Mouse (Mus musculus) layer of hippocampus, adult 18-20 months (tissue): ENCODE results near the gene Trp63. TPM values are rescaled to one million over a fixed set of nuclear protein-coding genes. Genes with fewer than 3 reads are reported as not detected.

Source experiments
- DNase-seq, 2 experiments: peaks; one replicate each; pipeline ENCODE4 v3.0.0; 2022; ENCODE audit warnings: low spot score in 2 of 2
- total RNA-seq, 2 experiments: library from RNA; stranded (reverse); gene quantifications; 2 replicates each; pipeline ENCODE4 v1.2.3; 2021

Trp63 gene
- total RNA-seq, 2 experiments from 2014 or later = 1.7 to 2.1 TPM

DNA sequence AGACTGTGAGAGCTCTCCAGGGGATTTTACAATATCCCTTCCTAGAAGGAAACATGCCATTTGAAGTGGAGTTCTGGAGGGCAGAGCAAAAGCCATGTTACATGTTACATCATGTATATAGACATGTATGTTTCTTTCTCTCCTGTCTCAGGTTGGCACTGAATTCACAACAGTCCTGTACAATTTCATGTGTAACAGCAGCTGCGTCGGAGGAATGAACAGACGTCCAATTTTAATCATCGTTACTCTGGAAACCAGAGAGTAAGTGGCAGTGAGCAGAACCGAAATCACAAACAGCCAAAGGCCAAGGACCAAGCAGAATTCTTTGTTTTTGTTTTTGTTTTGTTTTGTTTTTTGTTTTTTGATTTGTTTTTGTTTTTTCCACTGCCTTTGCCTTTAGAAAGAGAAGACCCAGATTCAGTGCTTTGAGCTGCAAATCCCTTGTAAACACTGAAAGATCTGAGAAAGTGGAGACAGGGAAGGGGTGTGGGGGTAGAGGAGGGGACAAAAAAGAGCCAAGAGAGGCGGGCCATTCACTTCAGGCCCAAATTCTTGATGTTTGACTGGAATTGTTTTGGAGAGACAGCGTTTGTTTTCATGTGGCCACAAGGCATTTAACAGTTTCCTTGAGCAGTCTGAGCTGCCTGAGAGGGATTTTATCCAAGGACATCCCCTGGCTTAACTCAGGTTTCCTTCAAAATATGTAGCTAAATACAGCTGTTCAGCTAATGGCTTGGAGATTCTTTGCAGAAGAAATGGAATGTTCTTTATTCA lies 181.7 kb downstream of the Trp63 start:
- DNase-seq = peak; percentile 8 to 70

DNA sequence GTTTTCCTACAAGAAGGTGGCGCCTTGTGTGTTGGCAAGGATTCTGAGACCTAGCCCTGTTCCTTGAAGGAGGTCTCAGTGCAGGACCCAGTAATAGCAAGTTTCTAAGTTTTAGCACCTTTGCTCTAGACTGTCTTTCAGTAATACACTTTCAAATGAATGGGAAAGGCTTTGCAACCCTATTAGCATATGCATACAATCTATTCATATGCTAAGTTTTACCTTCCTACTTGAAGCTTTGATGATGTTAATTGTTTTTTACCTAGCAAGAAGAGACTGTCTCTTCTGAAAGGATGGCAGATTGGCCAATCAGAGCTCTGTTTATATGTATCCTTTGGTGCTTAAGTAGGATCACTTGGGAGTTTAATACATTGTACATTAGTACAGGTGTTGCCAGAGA lies 187.9 kb downstream of the Trp63 start:
- DNase-seq = no peak

DNA sequence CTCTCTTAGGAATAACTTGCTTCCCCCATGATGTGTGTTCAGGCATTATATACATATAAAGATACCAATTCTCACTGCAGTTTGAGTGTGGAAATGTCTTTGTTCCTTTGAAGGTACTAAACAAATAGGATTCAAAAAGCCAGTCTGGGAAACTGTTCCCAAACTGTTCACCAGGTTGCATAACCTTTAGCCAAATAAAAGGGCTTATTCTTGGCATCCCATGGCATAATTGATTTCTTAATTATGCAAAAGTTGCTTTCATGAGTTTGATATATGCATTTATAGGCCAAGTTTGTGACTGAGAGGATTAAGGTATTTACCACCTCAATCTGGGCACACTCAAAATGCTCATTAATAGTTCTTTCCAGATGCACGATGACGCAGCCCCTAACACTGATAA lies 192.1 kb downstream of the Trp63 start:
- DNase-seq = no peak

DNA sequence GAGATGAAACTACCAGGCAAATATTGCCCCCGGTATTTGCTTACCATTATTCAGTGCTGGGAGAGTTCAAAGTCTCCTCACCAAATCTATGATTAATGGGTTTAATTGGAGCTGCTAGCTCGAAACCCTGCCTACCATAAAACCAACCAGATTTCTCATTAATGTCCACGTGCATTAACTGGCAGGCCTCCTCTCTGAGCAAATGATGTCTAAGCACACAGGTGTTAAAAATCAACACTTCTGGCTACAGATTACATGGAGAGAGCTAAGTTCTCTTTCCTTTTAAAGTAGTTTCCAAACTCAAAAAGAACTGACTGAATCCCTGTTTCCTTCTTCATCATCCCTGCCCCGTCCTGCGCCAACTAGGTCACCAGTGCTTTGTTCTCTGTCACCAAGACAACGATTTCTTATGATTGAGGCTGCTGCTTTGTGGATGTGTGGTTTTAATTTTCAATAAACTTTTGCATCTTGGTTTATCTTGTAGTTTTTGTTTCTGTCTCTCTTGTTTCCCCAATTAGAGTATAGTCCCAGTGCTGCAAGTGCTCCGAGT lies 193.9 kb downstream of the Trp63 start:
- no peak for DNase-seq

DNA sequence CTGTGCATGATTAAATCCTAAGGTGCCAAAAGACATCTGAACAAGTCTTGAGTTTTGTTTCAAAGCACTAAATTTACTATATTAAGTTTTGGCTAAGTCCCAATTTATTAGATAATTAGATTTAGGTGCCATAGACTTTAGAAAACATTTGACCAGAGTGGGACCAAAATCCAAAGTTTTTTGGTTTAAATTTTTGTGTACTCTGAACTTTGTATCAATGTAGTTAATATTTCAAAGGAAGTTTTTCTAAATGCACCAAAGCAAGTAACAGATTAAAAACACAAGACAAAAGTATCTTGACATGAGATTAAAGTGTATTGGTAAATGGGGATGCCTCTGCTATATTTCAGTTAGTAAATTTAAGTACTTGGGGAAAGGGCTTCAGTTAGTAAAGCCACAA lies 194.6 kb downstream of the Trp63 start:
- DNase-seq = no peak

DNA sequence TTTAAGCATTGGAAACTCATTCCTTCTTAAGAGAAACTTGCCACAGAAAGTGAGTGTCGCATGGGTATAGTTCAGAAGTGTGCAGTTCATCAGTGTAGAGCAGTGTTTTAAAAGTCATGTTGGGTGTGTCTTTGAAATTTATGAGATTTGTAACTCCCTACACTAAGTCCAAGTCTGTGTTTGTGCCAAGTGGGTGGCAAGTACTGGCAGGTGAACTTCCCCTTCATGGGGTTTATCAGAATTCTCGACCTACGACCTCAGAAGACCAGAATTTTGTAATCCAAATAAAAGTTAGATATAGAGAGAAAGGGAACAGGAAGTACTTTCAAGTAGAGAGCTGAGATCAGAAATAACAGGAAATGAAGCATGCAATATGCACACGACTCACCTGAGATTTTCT lies 215.5 kb downstream of the Trp63 start:
- no peak for DNase-seq

DNA sequence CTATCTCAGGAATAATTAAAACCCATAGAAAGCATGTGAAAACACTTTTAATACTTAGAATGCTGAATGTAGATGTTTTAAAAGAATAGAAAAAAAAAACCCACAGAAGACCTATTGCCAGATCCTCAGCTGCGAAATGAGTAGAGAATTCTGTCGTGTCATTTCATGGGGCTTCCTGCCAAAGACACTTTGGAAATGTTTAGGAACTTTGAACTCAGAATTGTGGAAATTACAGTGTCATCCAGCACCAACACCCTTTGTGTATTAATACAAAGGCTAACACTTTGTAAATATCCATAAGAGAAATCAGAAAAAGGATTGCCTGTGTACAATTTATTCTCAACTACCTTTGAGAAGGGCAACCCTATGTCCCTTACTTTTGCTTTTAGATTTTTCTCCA lies 216.1 kb downstream of the Trp63 start:
- no peak for DNase-seq

DNA sequence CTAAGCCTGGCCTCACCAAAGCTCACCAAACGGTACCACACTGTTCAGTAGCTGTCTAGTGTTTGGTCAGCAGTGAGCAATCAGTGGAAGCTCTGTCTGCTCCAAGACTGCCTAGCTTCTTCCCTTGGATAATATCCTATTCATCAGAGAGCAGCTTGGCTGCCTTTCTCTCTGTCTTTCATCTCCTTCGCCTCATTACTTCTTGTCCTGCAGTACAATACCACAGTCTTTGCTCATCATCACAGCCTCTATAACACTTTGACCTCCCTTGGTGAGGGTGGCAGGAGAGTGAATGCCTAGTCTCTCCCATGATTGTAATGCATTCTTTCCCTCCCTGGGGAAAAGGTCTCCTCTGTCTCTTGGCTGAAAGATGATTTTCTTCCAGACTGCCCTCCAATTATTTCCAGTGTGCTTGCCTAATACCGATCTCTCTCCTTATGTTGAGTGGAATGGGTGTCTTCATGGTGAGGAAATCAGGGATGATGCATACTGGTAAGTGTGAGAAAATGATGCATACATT lies 216.9 kb downstream of the Trp63 start:
- no peak for DNase-seq

DNA sequence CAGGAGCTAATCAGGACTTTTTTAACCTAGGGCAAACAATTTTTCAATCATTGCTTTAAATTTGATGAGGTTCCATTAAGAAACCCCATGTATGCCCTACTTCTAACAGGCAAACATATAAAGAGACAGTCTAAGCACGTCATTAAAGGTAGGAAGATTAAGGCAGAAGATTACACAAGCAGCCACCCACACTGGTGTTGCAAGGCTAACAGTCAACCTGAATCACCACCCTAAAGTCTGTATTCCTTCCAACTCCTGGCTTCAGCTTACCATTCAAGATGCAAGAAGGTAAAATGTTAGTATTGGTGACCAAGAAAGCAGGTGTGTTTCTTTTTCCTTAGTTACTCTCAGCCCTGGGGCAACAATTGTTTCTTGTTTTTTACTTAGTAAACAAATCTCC lies 228.6 kb downstream of the Trp63 start:
- no peak for DNase-seq

DNA sequence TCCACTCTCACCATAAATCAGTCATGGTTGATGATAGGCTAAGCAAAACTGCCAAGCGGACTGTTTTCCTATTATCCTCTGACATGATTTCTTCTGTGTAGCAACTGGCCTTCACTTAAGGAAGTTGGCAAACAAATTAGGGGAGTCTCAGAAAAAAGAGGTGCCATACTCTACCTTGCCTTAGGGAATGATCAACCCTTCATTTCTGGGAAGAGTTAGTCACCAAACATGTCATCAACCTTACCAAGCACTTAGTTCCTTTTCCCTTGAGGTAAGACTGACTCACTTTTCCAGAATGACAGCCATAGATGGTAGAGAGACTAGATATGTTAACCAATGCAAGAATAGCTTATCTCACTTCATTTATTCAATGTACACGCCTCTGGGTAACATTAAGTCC lies 250.6 kb downstream of the Trp63 start:
- no peak for DNase-seq
